Mouse (Mus musculus) lung, adult 2 months (tissue): ENCODE measurements around the gene 4933425L06Rik.

Experiments used
- CTCF ChIP-seq: fragments of 200-500 bp; IDR thresholded peaks from 2 replicates; pipeline ENCODE4 v1.5.1; 2011; ENCODE audit warnings: mild to moderate bottlenecking, low read length, control low read depth; ENCODE audit not compliant: insufficient read depth
- POLR2A ChIP-seq: fragments of 200-500 bp; IDR thresholded peaks from 2 replicates; pipeline ENCODE4 v1.6.1; 2011; ENCODE audit warnings: low read depth, mild to moderate bottlenecking, control low read depth, low read length, borderline replicate concordance; ENCODE audit errors: extremely low read depth

DNA sequence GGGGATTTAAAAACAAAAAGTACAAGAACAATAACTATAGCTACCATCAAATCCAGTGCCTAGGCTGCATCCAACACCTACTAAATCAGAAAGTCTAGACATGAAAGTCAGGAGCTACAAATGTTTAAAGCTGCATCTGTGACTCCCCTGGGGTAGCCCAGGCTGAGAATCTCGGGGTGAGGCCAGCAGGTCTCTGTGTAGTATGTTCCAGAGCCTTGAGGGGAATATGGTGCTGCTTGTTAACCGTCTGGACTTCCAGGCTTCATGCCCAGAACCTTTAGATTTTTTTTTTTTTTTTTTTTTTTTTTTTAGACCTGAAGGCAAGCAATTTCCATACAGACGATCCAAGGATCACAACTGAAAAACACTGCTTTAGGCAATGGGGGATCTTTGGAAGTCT is 38.0 kb upstream of the 4933425L06Rik start:
- TF ChIP-seq CTCF = no peak
- no peak for TF ChIP-seq POLR2A
